Mouse (Mus musculus) erythroid progenitor cell, adult 5-6 weeks (primary cell): ENCODE results near the gene Tfb1m. TPM values are rescaled to one million over a fixed set of nuclear protein-coding genes. Genes with fewer than 3 reads are reported as not detected.

Experiments
- ATAC-seq: replicated peaks from 2 replicates; pipeline ENCODE4 v1.8.0; 2016; ENCODE audit warnings: moderate number of reproducible peaks, mild to moderate bottlenecking, moderate TSS enrichment, inconsistent platforms; ENCODE audit not compliant: poor library complexity, low FRiP score, severe bottlenecking
- total RNA-seq, 2 experiments: library from RNA; stranded (forward) in 1 of 2; stranded (reverse) in 1 of 2; fragments of 150-400 nt in 1 of 2; fragments of 186-747, 209-891 nt in 1 of 2; gene quantifications; 2 replicates each; pipeline versions ENCODE4 v1.2.3 to v1.2.4; 2015 to 2017; ENCODE audit warnings: low replicate concordance in 2 of 2

Gene Tfb1m
- 16.2 and 18.4 TPM in 2 replicates for total RNA-seq (2015; ENCODE audit: low replicate concordance)
- 7.6 and 17.2 TPM in 2 replicates for total RNA-seq (2017; ENCODE audit: low replicate concordance)

GRCm38 (mm10) chr17:3557331-3558311, at the start of gene Tfb1m:
Gene Tfb1m (minus strand): TSS chr17:3557781.
- ATAC-seq: peak; percentile 94

GRCm38 (mm10) chr17:3602954-3603672, 45.5 kb upstream of the Tfb1m start:
- ATAC-seq: no peak

GRCm38 (mm10) chr17:3598393-3598792, 40.8 kb upstream of the Tfb1m start:
- ATAC-seq: no peak

DNA sequence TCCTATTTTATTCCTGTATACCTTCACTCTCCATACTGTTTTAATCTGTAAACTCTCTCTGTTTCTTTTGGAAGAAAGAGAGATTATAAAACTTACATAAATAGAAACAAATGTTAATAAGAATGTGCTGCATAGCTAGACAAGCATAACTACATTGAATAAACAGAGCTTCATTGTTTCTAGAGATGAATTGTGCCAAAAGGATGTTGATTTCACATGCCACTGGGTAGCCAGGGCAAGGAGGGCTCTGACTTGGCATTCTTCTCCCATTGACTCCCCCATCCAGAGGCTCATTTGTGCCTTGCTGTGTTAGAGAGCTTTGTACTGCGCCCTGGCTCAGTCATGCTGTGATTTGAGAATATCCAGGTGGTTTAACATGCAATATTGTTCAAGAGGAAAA, 40.3 kb upstream of the Tfb1m start:
- ATAC-seq: no peak

- no peak for ATAC-seq
These were observed 39.5 kb upstream of the Tfb1m start for GRCm38 (mm10) chr17:3597130-3597529.

DNA sequence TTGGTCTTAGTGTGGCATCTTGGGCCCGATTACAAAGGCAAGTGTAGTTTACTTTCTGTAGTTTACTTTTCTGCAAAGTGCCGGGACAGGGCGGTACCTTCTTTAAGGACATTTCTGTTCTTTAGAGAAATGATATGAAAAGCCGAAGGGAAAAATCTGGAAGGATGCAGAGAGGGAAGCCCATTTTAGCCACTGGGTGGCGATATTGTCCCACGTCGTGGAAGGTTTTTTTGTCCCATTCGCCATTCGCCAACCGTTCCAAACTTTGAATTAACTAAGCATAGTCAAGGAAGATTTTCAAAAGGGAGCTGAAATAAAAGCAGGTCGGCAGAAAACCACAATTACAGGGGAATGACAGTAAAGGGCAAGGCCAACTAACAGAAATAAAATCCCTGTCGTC, 13.3 kb upstream of the Tfb1m start:
- ATAC-seq: no peak

GRCm38 (mm10) chr17:3562405-3562804, 4.8 kb upstream of the Tfb1m start:
- no peak for ATAC-seq

GRCm38 (mm10) chr17:3560534-3560933, 3.0 kb upstream of the Tfb1m start:
- ATAC-seq: no peak

DNA sequence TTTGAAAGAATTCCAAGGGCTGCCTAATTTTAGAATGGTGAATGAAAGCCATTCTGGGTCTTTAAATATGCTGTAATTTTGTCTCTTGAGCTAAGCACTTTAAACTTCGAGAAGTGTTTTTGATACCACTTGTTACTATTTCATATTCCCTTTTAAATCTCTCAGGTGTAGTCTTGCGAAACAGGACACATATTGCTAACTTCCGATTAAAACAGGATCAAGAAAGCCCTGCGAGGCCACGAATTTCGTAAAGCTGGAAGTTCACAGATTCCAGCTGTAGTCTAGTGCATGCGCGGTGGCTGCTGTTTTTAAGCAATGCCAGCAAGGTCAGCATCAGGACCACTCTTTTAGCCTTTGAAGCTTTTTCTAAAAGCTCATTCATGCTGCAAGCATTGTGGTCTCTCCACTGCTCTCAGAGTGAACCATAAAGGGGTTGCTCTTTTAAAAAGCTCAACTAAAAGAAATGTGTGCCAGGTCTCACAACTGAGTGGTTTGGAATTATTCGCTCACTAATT, 832 bp upstream of the Tfb1m start:
- ATAC-seq: no peak

DNA sequence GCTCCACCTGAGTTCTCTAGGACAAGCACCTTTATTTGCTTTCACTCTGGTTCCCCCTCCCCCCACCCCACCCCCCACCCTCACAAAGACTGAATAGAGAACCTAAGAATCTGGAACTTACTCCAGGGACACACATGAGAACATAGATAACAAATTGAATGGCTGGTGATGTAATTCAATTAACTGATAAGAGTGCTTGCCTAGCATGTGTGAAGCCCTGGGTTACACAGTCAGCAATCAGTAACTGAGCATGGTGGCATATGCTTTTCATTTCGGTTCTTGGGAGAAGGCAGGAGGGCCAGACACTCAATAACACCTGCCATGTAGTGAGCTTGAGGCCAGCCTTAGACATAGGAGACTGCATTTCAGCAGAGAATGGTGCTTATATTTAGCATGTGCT, 1.3 kb downstream of the Tfb1m start:
- ATAC-seq: no peak

DNA sequence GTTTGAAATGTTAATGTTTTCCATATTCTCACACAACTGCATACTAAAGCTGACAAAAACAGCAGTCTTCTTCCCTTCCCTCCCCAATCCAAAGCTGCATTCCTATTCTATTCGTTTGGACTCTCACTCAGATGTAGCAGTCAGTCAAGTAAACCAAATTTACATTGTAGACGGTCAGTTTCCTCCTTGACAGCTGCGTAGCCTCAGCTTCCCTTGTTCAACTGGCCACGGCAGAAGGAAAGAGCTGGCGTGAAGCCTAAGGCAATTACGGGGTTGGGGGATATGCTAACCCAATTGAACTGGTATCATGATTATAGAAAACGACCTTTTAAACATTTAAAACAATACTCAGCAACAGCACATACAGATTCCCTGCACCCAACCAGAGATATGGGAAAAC, 9.9 kb downstream of the Tfb1m start:
- no peak for ATAC-seq

GRCm38 (mm10) chr17:3541033-3541432, 16.5 kb downstream of the Tfb1m start:
- ATAC-seq: no peak

DNA sequence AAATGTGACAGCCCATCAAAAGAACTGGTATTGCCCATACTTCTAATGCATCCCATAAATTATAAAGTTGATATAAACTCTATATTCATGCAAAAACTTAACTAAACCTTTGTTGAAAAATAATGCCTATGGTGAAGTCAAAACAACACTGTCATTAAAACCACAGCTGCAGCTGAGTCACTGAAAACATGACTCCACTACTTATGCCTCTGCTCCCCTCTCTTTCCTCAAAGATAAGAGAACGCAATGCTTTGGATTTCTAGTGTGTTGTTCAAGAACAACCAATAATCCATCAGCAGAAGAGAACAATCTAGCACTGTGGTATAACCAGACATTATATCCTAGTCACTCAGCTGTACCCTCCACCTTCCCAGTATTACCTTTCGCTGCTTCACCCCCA, 17.3 kb downstream of the Tfb1m start:
- ATAC-seq: no peak

DNA sequence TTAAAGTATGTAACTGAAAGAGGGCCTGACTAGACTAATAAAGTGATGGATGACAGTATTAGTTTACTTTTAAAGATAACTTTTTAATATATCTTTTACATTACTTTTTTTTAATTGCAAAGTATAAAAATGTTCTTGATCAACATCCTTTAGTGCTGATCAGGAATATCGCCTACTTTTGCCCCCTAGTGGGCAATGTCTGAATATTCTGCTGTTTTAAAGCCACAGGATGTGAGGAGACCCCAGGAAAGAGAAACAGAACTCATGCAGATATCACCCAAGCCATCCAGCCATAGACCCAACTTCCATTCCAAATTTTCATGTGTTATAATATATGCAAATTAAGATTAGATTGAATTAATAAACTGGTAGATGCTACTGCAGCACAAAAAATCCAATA, 24.2 kb downstream of the Tfb1m start:
- ATAC-seq: no peak

- ATAC-seq: no peak
These were observed 25.3 kb downstream of the Tfb1m start, which contains the start of gene Cldn20 for GRCm38 (mm10) chr17:3532254-3532653. Gene Cldn20 (plus strand): TSS chr17:3532554.

GRCm38 (mm10) chr17:3531641-3532040, 25.9 kb downstream of the Tfb1m start:
- no peak for ATAC-seq

DNA sequence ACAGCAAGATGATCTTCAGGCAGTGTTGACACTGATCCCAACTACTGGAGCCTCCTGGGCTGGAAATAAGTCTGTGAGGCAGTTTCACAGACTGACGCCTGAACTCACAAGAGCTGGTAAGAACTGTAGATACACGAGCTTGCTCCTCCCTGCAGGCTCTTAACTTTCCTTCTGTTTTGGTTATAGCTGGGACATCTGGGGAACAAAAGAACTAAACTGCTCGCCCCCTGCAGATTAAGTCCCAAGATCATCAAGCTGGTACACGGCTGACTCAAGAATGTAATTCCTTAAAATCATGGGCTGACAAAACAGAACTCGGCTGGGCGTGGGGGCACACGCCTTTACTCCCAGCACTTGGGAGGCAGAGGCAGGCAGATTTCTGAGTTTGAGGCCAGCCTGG, 27.0 kb downstream of the Tfb1m start:
- ATAC-seq: no peak

DNA sequence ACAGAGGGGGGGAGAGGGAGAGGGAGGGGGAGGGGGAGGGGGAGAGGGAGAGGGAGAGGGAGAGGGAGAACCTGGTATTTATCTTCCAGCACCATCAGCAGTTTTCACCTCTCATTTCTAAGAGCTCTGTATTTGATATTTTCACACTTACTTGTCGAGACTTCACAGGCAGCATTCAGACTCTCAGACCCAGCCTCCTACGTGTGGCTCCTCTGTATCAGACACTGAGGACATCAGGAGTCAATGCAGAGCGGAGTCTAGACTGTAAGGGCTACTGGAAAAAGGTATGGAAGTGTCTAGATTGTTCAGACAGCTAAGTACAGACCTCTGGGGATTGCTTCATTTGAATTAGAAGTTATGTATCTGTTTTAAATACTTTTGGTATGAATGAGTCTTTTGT, 28.1 kb downstream of the Tfb1m start:
- no peak for ATAC-seq

- peak; percentile 39 for ATAC-seq
These were observed 29.6 kb downstream of the Tfb1m start for GRCm38 (mm10) chr17:3527841-3528471.

DNA sequence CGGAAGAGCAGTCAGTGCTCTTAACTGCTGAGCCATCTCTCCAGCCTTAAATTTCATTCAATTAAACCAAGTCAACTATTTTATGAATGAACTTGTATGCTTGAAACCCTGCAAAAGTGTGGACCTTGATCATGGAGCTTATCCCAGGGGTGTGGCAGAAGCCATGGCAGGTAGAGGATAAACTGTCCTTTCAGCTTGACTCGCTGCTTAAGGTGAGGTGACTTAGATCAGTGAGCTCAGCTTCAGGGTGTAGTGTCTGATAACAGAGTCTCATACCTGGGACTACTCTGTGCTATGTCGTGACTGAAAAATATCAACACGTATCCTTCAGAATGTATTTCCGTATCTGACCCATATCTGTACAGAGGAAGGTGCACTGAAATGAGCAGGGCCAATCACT, 37.2 kb downstream of the Tfb1m start:
- ATAC-seq: no peak
